Mouse (Mus musculus) MEL (cell line): Measurements from ENCODE around the gene Mrps35. TPM values are rescaled to one million over a fixed set of nuclear protein-coding genes. Genes with fewer than 3 reads are reported as not detected.

Experiments used
- DNase-seq: peaks from one replicate; pipeline ENCODE4 v3.0.0; 2011; ENCODE audit warnings: low read depth, low spot score
- H3K27ac ChIP-seq: 2 replicates; pipeline ENCODE4 v1.5.1; 2012; ENCODE audit warnings: low read depth, mild to moderate bottlenecking, control low read depth, low read length, moderate library complexity; ENCODE audit not compliant: control insufficient read depth
- H3K27me3 ChIP-seq, 2 experiments: fragments of 150-350 bp in 1 of 2; sonication (generic) in 1 of 2; 2 replicates each; pipeline ENCODE4 v1.6.1; 2012; ENCODE audit warnings: low read length in 2 of 2, mild to moderate bottlenecking in 2 of 2, improper control_type of control experiment in 1 of 2, moderate library complexity in 1 of 2; ENCODE audit not compliant: insufficient read depth in 2 of 2, control insufficient read depth in 1 of 2
- H3K36me3 ChIP-seq, 2 experiments: 2 replicates each; pipeline ENCODE4 v1.6.1; 2012 to 2014; ENCODE audit warnings: low read length in 2 of 2, improper control_type of control experiment in 1 of 2, inconsistent platforms in 1 of 2, mild to moderate bottlenecking in 1 of 2; ENCODE audit not compliant: insufficient read depth in 2 of 2, control insufficient read depth in 1 of 2
- H3K4me1 ChIP-seq, 2 experiments: fragments of 150-350 bp in 1 of 2; sonication (generic) in 1 of 2; 2 replicates each; pipeline ENCODE4 v1.6.1; 2012; ENCODE audit warnings: low read length in 2 of 2, improper control_type of control experiment in 1 of 2, mild to moderate bottlenecking in 1 of 2; ENCODE audit not compliant: insufficient read depth in 2 of 2, control insufficient read depth in 1 of 2
- H3K4me3 ChIP-seq, 2 experiments: fragments of 150-350 bp in 1 of 2; sonication (generic) in 1 of 2; 2 replicates each; pipeline ENCODE4 v1.5.1; 2012; ENCODE audit warnings: low read depth in 2 of 2, low read length in 2 of 2, mild to moderate bottlenecking in 2 of 2, moderate library complexity in 2 of 2, control low read depth in 1 of 2, improper control_type of control experiment in 1 of 2; ENCODE audit not compliant: control insufficient read depth in 1 of 2, insufficient read depth in 1 of 2
- H3K79me2 ChIP-seq: 2 replicates; pipeline ENCODE4 v1.6.1; 2012; ENCODE audit warnings: mild to moderate bottlenecking, low read length, moderate library complexity; ENCODE audit not compliant: control insufficient read depth, poor library complexity, insufficient read depth
- H3K9ac ChIP-seq: 2 replicates; pipeline ENCODE4 v1.6.1; 2012; ENCODE audit warnings: low read depth, mild to moderate bottlenecking, control low read depth, low read length, moderate library complexity; ENCODE audit not compliant: control insufficient read depth, poor library complexity, severe bottlenecking
- H3K9me3 ChIP-seq: fragments of 150-350 bp; sonication (generic); replicated peaks from 2 replicates; pipeline ENCODE4 v1.6.1; 2012; ENCODE audit warnings: mild to moderate bottlenecking, low read length, improper control_type of control experiment, moderate library complexity; ENCODE audit not compliant: insufficient read depth
- CTCF ChIP-seq, 3 experiments: IDR thresholded peaks in 2 of 3; conservative IDR thresholded peaks in 1 of 3; 2 replicates each; pipeline ENCODE4 v1.5.1; 2011 to 2012; ENCODE audit warnings: low read length in 3 of 3, low read depth in 2 of 3, mild to moderate bottlenecking in 2 of 3, improper control_type of control experiment in 1 of 3, inconsistent platforms in 1 of 3, mixed read lengths in 1 of 3, moderate library complexity in 1 of 3; ENCODE audit not compliant: control insufficient read depth in 1 of 3, insufficient read depth in 1 of 3, poor library complexity in 1 of 3, severe bottlenecking in 1 of 3
- GABPA ChIP-seq: IDR thresholded peaks from 2 replicates; pipeline ENCODE4 v1.6.1; 2012; ENCODE audit warnings: low read depth, mild to moderate bottlenecking, inconsistent platforms, low read length, improper control_type of control experiment, moderate library complexity
- GATA1 ChIP-seq: IDR thresholded peaks from 2 replicates; pipeline ENCODE4 v1.6.1; 2011; ENCODE audit warnings: low read depth, low read length, improper control_type of control experiment
- HCFC1 ChIP-seq: IDR thresholded peaks from 2 replicates; pipeline ENCODE4 v1.6.1; 2012; ENCODE audit warnings: low read depth, mild to moderate bottlenecking, inconsistent platforms, low read length, improper control_type of control experiment, moderate library complexity
- MAFK ChIP-seq: IDR thresholded peaks from 2 replicates; pipeline ENCODE4 v1.6.1; 2011; ENCODE audit warnings: low read depth, mild to moderate bottlenecking, low read length, improper control_type of control experiment, borderline replicate concordance
- MAZ ChIP-seq: IDR thresholded peaks from 2 replicates; pipeline ENCODE4 v1.6.1; 2012; ENCODE audit warnings: low read depth, mild to moderate bottlenecking, inconsistent platforms, low read length, improper control_type of control experiment
- MYB ChIP-seq: IDR thresholded peaks from 2 replicates; pipeline ENCODE4 v1.6.1; 2011; ENCODE audit warnings: mild to moderate bottlenecking, low read depth, low read length, improper control_type of control experiment
- MYC ChIP-seq: IDR thresholded peaks from 2 replicates; pipeline ENCODE4 v1.6.1; 2011; ENCODE audit warnings: low read depth, mild to moderate bottlenecking, low read length, improper control_type of control experiment, moderate library complexity
- NELFE ChIP-seq: IDR thresholded peaks from 2 replicates; pipeline ENCODE4 v1.6.1; 2011; ENCODE audit warnings: low read depth, low read length, improper control_type of control experiment
- SIN3A ChIP-seq: IDR thresholded peaks from 2 replicates; pipeline ENCODE4 v1.6.1; 2012; ENCODE audit warnings: low read length, improper control_type of control experiment, inconsistent platforms
- USF2 ChIP-seq, 2 experiments: IDR thresholded peaks; 2 replicates each; pipeline ENCODE4 v1.6.1; 2011 to 2012; ENCODE audit warnings: improper control_type of control experiment in 2 of 2, low read length in 2 of 2, borderline replicate concordance in 1 of 2, inconsistent platforms in 1 of 2, low read depth in 1 of 2, mild to moderate bottlenecking in 1 of 2; ENCODE audit not compliant: insufficient read depth in 1 of 2
- ZC3H11A ChIP-seq: IDR thresholded peaks from 2 replicates; pipeline ENCODE4 v1.6.1; 2012; ENCODE audit warnings: low read depth, mild to moderate bottlenecking, inconsistent platforms, low read length, improper control_type of control experiment
- ZNF384 ChIP-seq: IDR thresholded peaks from 2 replicates; pipeline ENCODE4 v1.6.1; 2012; ENCODE audit warnings: low read depth, mild to moderate bottlenecking, inconsistent platforms, low read length, improper control_type of control experiment
- polyA plus RNA-seq, 2 experiments: library from polyadenylated mRNA; stranded (reverse) in 1 of 2; unstranded in 1 of 2; fragments of >175 nt in 1 of 2; fragments of >200 nt in 1 of 2; gene quantifications; 2 replicates each; pipeline versions ENCODE4 v1.2.1 to v1.2.4; 2012; ENCODE audit warnings: low replicate concordance in 2 of 2, low read depth in 1 of 2; ENCODE audit not compliant: insufficient read length in 2 of 2, insufficient read depth in 1 of 2, missing spikeins in 1 of 2
- total RNA-seq: library from RNA; depleted of rRNA; stranded (reverse); fragments of 300-350 nt; gene quantifications from 2 replicates; pipeline ENCODE4 v1.2.3, GENCODE M21; 2012

The Mrps35 gene
- total and polyA plus RNA-seq, 3 experiments, result 99.0 to 148 TPM; not detected in 1

- no peak overlapping the region for H3K27ac ChIP-seq
- DNase-seq, result no peak
- no peaks in the 10 kb centered on the region for H3K79me2 ChIP-seq
- no peaks in the 10 kb centered on the region for H3K36me3 ChIP-seq
- no peaks in the 10 kb centered on the region for H3K4me1 ChIP-seq
- H3K9me3 ChIP-seq, result no peaks in the 10 kb centered on the region
- no peaks in the 10 kb centered on the region for H3K27me3 ChIP-seq
- no peak overlapping the region for H3K4me3 ChIP-seq
- no peak for TF ChIP-seq ZC3H11A
- TF ChIP-seq MYB, result no peak
- no peak for TF ChIP-seq GATA1
- TF ChIP-seq, all 39 proteins: peak for 0
- no peak overlapping the region for H3K9ac ChIP-seq
Measured at GRCm38 (mm10) chr6:146995878-146996277, 46.7 kb upstream of the Mrps35 start.

- H3K4me3 ChIP-seq, result no peak overlapping the region
- H3K9ac ChIP-seq, result no peak overlapping the region
- no peaks in the 10 kb centered on the region for H3K79me2 ChIP-seq
- DNase-seq, result no peak
- TF ChIP-seq NELFE (no peak), HCFC1 (no peak), ZNF384 (no peak), SIN3A (no peak), MYC (no peak), MAFK (no peak), ZC3H11A (no peak), USF2 (IDR thresholded peaks at IDR 0.05; ENCODE audit: borderline replicate concordance in 1 of 2, insufficient read depth in 1 of 2, low read depth in 1 of 2, low read length in 2 of 2) (no peak)
- H3K9me3 ChIP-seq, result no peaks in the 10 kb centered on the region
- no peaks in the 10 kb centered on the region for H3K4me1 ChIP-seq
- no peaks in the 10 kb centered on the region for H3K36me3 ChIP-seq
- H3K27me3 ChIP-seq, result no peaks in the 10 kb centered on the region
- H3K27ac ChIP-seq, result no peak overlapping the region
Measured at GRCm38 (mm10) chr6:146997006-146997405, 45.6 kb upstream of the Mrps35 start.

GRCm38 (mm10) chr6:146998710-146999109 lies 43.9 kb upstream of the Mrps35 start:
- Histone ChIP-seq H3K9me3 (no peaks in the 10 kb centered on the region), H3K9ac (no peak overlapping the region), H3K79me2 (no peaks in the 10 kb centered on the region), H3K4me3 (no peak overlapping the region), H3K36me3 (no peaks in the 10 kb centered on the region), H3K27me3 (no peaks in the 10 kb centered on the region), H3K4me1 (no peaks in the 10 kb centered on the region), H3K27ac (no peak overlapping the region)
- no peak for DNase-seq
- TF ChIP-seq MYB (no peak), USF2 (IDR thresholded peaks at IDR 0.05; ENCODE audit: borderline replicate concordance in 1 of 2, insufficient read depth in 1 of 2, low read depth in 1 of 2, low read length in 2 of 2) (no peak), GABPA (no peak), MYC (no peak), MAZ (no peak), CTCF (IDR thresholded peaks at IDR 0.05 in 2 of 3, conservative IDR thresholded peaks at IDR 0.05 in 1 of 3; ENCODE audit: control insufficient read depth in 1 of 3, insufficient read depth in 1 of 3, low read depth in 2 of 3, low read length in 3 of 3, poor library complexity in 1 of 3, severe bottlenecking in 1 of 3) (no peak)
- TF ChIP-seq, all 39 proteins: peak for 0
